Mouse (Mus musculus): ENCODE results near the gene Pacs1.

DNA sequence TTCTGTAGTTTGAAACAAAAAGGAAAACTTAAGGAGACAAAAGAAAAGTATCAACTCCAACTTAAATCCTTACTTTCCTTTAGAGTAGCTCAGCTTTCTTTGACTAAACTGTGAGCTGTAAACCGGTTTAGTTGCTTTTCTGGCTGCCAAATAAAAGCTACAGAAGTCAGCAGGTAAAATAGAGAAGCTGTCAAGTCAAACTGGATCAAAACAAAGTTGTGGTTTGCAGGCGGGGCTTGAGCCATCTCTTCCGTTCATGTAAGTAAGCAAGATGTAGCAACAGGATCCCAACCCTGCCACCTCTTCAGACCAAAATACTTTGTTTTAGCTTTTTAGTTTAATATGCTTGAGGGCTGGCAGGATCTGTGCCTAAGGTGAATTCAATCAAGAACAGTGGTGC lies 15.8 kb downstream of the Pacs1 start:
- TF ChIP-seq EP300 (IDR thresholded peaks at IDR 0.05; ENCODE audit: low read depth) = no peak
- TF ChIP-seq CTCF (IDR thresholded peaks at IDR 0.05; ENCODE audit: low read depth) = no peak

Measured in liver, embryonic 14.5 days (tissue).